Mouse (Mus musculus) C2C12 (cell line): ENCODE results near the gene Senp1. TPM values are rescaled to one million over a fixed set of nuclear protein-coding genes. Genes with fewer than 3 reads are reported as not detected.

Source experiments
- H3K27me3 ChIP-seq: one replicate; pipeline ENCODE4 v1.6.1; 2011; ENCODE audit not compliant: control insufficient read depth, insufficient read depth, insufficient read length
- H3K36me3 ChIP-seq: one replicate; pipeline ENCODE4 v1.6.1; 2011; ENCODE audit not compliant: control insufficient read depth, insufficient read depth
- H3K4me3 ChIP-seq: one replicate; pipeline ENCODE4 v1.5.1; 2011; ENCODE audit warnings: mild to moderate bottlenecking, control low read depth; ENCODE audit not compliant: poor library complexity, insufficient read depth, severe bottlenecking
- H3K79me2 ChIP-seq: one replicate; pipeline ENCODE4 v1.6.1; 2011; ENCODE audit not compliant: control insufficient read depth, insufficient read depth
- H3K79me3 ChIP-seq: one replicate; pipeline ENCODE4 v1.6.1; 2011; ENCODE audit warnings: low read depth, control low read depth
- H3ac ChIP-seq: one replicate; pipeline ENCODE3; 2011; ENCODE audit warnings: low read depth; ENCODE audit not compliant: control insufficient read depth, insufficient read length
- CEBPB ChIP-seq: IDR thresholded peaks from one replicate; pipeline ENCODE4 v1.6.1; 2011; ENCODE audit warnings: low read depth, mild to moderate bottlenecking, control low read depth, moderate library complexity
- CTCF ChIP-seq: IDR thresholded peaks from one replicate; pipeline ENCODE4 v1.5.1; 2011; ENCODE audit not compliant: control insufficient read depth, insufficient read depth, insufficient read length
- FOSL1 ChIP-seq: IDR thresholded peaks from one replicate; pipeline ENCODE4 v1.8.0; 2011; ENCODE audit warnings: mild to moderate bottlenecking, low read length; ENCODE audit not compliant: poor library complexity, insufficient read depth, severe bottlenecking
- MAX ChIP-seq: IDR thresholded peaks from one replicate; pipeline ENCODE4 v1.6.1; 2011; ENCODE audit warnings: mild to moderate bottlenecking, control low read depth
- MYOD1 ChIP-seq: IDR thresholded peaks from one replicate; pipeline ENCODE4 v1.6.1; 2011; ENCODE audit warnings: low read depth; ENCODE audit not compliant: control insufficient read depth, insufficient read length
- MYOG ChIP-seq: IDR thresholded peaks from one replicate; pipeline ENCODE4 v1.6.1; 2011; ENCODE audit not compliant: control insufficient read depth, insufficient read length; ENCODE audit errors: extremely low read depth
- USF1 ChIP-seq: IDR thresholded peaks from one replicate; pipeline ENCODE4 v1.6.1; 2011; ENCODE audit warnings: low read depth, mild to moderate bottlenecking, control low read depth, moderate library complexity
- polyA plus RNA-seq: library from polyadenylated mRNA; unstranded; fragments of >200 nt; fragmentation: generic; extraction: Trizol; gene quantifications from one replicate; pipeline ENCODE4 v1.2.1, GENCODE M21; 2012; ENCODE audit warnings: missing spikeins

Gene Senp1
- polyA plus RNA-seq, 1 experiment: 21.7 TPM

GRCm38 (mm10) chr15:98055246-98055645, 38.3 kb downstream of the Senp1 start:
- Histone ChIP-seq H3K79me3 (no peaks in the 10 kb centered on the region), H3K27me3 (no peaks in the 10 kb centered on the region), H3K36me3 (peaks cover 86% of the 10 kb centered on the region), H3K79me2 (no peaks in the 10 kb centered on the region), H3K4me3 (no peak overlapping the region), H3ac (no peak overlapping the region)
- no peak for TF ChIP-seq MYOG
- no peak for TF ChIP-seq MYOD1
- no peak for TF ChIP-seq CTCF
- no peak for TF ChIP-seq FOSL1
- no peak for TF ChIP-seq MAX
- no peak for TF ChIP-seq CEBPB
- no peak for TF ChIP-seq USF1

- no peaks in the 10 kb centered on the region for H3K79me3 ChIP-seq
- H3K27me3 ChIP-seq: no peaks in the 10 kb centered on the region
- H3K36me3 ChIP-seq: peaks cover 75% of the 10 kb centered on the region
- H3ac ChIP-seq: no peak overlapping the region
- no peaks in the 10 kb centered on the region for H3K79me2 ChIP-seq
- TF ChIP-seq USF1 (no peak), CEBPB (no peak), MYOD1 (no peak), CTCF (no peak), MAX (no peak), MYOG (no peak), FOSL1 (no peak)
- H3K4me3 ChIP-seq: no peak overlapping the region
These were observed 41.9 kb downstream of the Senp1 start for GRCm38 (mm10) chr15:98051685-98052084.

- Histone ChIP-seq H3K79me2 (no peaks in the 10 kb centered on the region), H3K27me3 (no peaks in the 10 kb centered on the region), H3ac (peak overlapping the region; percentile 36), H3K36me3 (peaks cover 78% of the 10 kb centered on the region), H3K4me3 (no peak overlapping the region), H3K79me3 (no peaks in the 10 kb centered on the region)
- TF ChIP-seq FOSL1: peak; percentile 31
- TF ChIP-seq USF1: no peak
- TF ChIP-seq MYOD1: peak; percentile 59
- TF ChIP-seq CTCF: no peak
- TF ChIP-seq MAX: peak; percentile 84
These were observed 44.4 kb downstream of the Senp1 start for GRCm38 (mm10) chr15:98048918-98049700.

- no peak overlapping the region for H3K4me3 ChIP-seq
- no peak overlapping the region for H3ac ChIP-seq
- peaks cover 85% of the 10 kb centered on the region for H3K36me3 ChIP-seq
- no peak for TF ChIP-seq USF1
- TF ChIP-seq MYOG: no peak
- TF ChIP-seq CEBPB: no peak
- no peak for TF ChIP-seq FOSL1
- no peak for TF ChIP-seq MAX
- TF ChIP-seq MYOD1: no peak
- no peak for TF ChIP-seq CTCF
- H3K79me2 ChIP-seq: no peaks in the 10 kb centered on the region
- no peaks in the 10 kb centered on the region for H3K27me3 ChIP-seq
- no peaks in the 10 kb centered on the region for H3K79me3 ChIP-seq
These were observed 49.2 kb downstream of the Senp1 start for GRCm38 (mm10) chr15:98044387-98044786.

GRCm38 (mm10) chr15:98043967-98044366, 49.6 kb downstream of the Senp1 start:
- Histone ChIP-seq H3K79me3 (no peaks in the 10 kb centered on the region), H3K4me3 (no peak overlapping the region), H3ac (no peak overlapping the region), H3K27me3 (no peaks in the 10 kb centered on the region), H3K36me3 (peaks cover 88% of the 10 kb centered on the region), H3K79me2 (no peaks in the 10 kb centered on the region)
- TF ChIP-seq USF1: no peak
- TF ChIP-seq MYOD1: no peak
- TF ChIP-seq MYOG: no peak
- TF ChIP-seq CTCF: no peak
- no peak for TF ChIP-seq FOSL1
- no peak for TF ChIP-seq MAX
- TF ChIP-seq CEBPB: no peak

GRCm38 (mm10) chr15:98042508-98042907, 51.0 kb downstream of the Senp1 start:
- H3K79me3 ChIP-seq: no peaks in the 10 kb centered on the region
- peaks cover 84% of the 10 kb centered on the region for H3K36me3 ChIP-seq

More at GRCm38 (mm10) chr15:98042508-98042907, 51.0 kb downstream of the Senp1 start:
- no peak overlapping the region for H3K4me3 ChIP-seq
- no peaks in the 10 kb centered on the region for H3K27me3 ChIP-seq
- TF ChIP-seq MYOD1 (no peak), FOSL1 (no peak), MAX (no peak), CEBPB (no peak), USF1 (no peak), CTCF (no peak), MYOG (no peak)
- H3ac ChIP-seq: no peak overlapping the region
- no peaks in the 10 kb centered on the region for H3K79me2 ChIP-seq
